Mouse (Mus musculus) cerebellum, adult 9-10 months (tissue): ENCODE measurements at regions not wholly inside any gene's neighbourhood (a gene's known extent, or its start where the extent isn't known, plus 50 kb on each side); places are given as distances from the start of the nearest gene placed in this dataset.

Experiments
- DNase-seq: peaks from one replicate; pipeline ENCODE4 v3.0.0; 2022

- DNase-seq, result peak; percentile 20
Measured at GRCm38 (mm10) chr13:110690501-110691255, 295.8 kb downstream of the Plk2 start.

- DNase-seq, result no peak
Measured at GRCm38 (mm10) chr13:110692696-110693095, 297.9 kb downstream of the Plk2 start.

GRCm38 (mm10) chr13:110694876-110695275 is 300.0 kb downstream of the Plk2 start:
- no peak for DNase-seq

- no peak for DNase-seq
Measured at GRCm38 (mm10) chr13:110696549-110696948, 301.7 kb downstream of the Plk2 start.

- DNase-seq, result peak; percentile 26
Measured at GRCm38 (mm10) chr13:110704261-110704660, 309.4 kb downstream of the Plk2 start.

- no peak for DNase-seq
Measured at GRCm38 (mm10) chr13:110710847-110711246, 316.0 kb downstream of the Plk2 start.

- DNase-seq, result no peak
Measured at GRCm38 (mm10) chr13:110712527-110712926, 317.7 kb downstream of the Plk2 start.

- no peak for DNase-seq
Measured at GRCm38 (mm10) chr13:110722170-110722569, 327.3 kb downstream of the Plk2 start.

- no peak for DNase-seq
Measured at GRCm38 (mm10) chr13:110722752-110723151, 327.9 kb downstream of the Plk2 start.

- no peak for DNase-seq
Measured at GRCm38 (mm10) chr13:110724836-110725235, 330.0 kb downstream of the Plk2 start.

GRCm38 (mm10) chr13:110725821-110726220 is 331.0 kb downstream of the Plk2 start:
- no peak for DNase-seq

- no peak for DNase-seq
Measured at GRCm38 (mm10) chr13:110735511-110735910, 340.7 kb downstream of the Plk2 start.

- DNase-seq, result no peak
Measured at GRCm38 (mm10) chr13:110741576-110742206, 346.8 kb downstream of the Plk2 start.

GRCm38 (mm10) chr13:110747223-110747868 is 352.5 kb downstream of the Plk2 start:
- DNase-seq, result no peak

GRCm38 (mm10) chr13:110752746-110753145 is 357.9 kb downstream of the Plk2 start:
- no peak for DNase-seq

- DNase-seq, result peak; percentile 33
Measured at GRCm38 (mm10) chr13:110754548-110754947, 359.7 kb downstream of the Plk2 start.

- DNase-seq, result no peak
Measured at GRCm38 (mm10) chr13:110756877-110757276, 362.0 kb downstream of the Plk2 start.

GRCm38 (mm10) chr13:110769210-110769609 is 374.4 kb downstream of the Plk2 start:
- no peak for DNase-seq

GRCm38 (mm10) chr13:110775251-110775650 is 380.4 kb downstream of the Plk2 start:
- no peak for DNase-seq

GRCm38 (mm10) chr13:110784162-110784785 is 389.4 kb downstream of the Plk2 start:
- no peak for DNase-seq

GRCm38 (mm10) chr13:110784822-110785221 is 390.0 kb downstream of the Plk2 start:
- DNase-seq, result no peak

GRCm38 (mm10) chr13:110798313-110798712 is 403.5 kb downstream of the Plk2 start:
- DNase-seq, result no peak

GRCm38 (mm10) chr13:110802841-110803240 is 408.0 kb downstream of the Plk2 start:
- DNase-seq, result no peak
